ENCODE assay signal across 16 mouse cellular contexts in genomic region chr19:32577749-32578148, GRCm38 (mm10). TPM values are rescaled to one million over a fixed set of nuclear protein-coding genes. Genes with fewer than 3 reads are reported as not detected.
DNase-seq lines count a peak whose midpoint lies in the region; ATAC-seq and TF ChIP-seq lines count a peak whose summit lies in the region.
"Had no signal": no experiment of that assay in that cellular context is flagged by ENCODE, and none has a peak within 500 bp of the region (broad histone marks: within the 10 kb centered on the region; RNA-seq: fewer than 3 reads in every experiment).

No protein-coding gene starts in this region.

- 24% methylated on average over 1 of the region's 1 CpGs for WGBS in heart, embryonic 13.5 days
- 39% methylated on average over 1 of the region's 1 CpGs for WGBS in lung, embryonic 14.5 days
- 18% methylated on average over 1 of the region's 1 CpGs for WGBS in embryonic facial prominence, embryonic 10.5 days
- 19% methylated on average over 1 of the region's 1 CpGs for WGBS in limb, embryonic 10.5 days
- WGBS in intestine, embryonic 16.5 days, result 35% methylated on average over 1 of the region's 1 CpGs

- H3K27me3 ChIP-seq in heart, embryonic 13.5 days (replicated peaks), result no peaks in the 10 kb centered on the region
- H3K27me3 ChIP-seq in lung, embryonic 14.5 days (ENCODE audit: insufficient read depth, low read length), result no peaks in the 10 kb centered on the region
- no peaks in the 10 kb centered on the region for H3K27me3 ChIP-seq in embryonic facial prominence, embryonic 10.5 days (replicated peaks; ENCODE audit: low read depth, poor library complexity, severe bottlenecking)
- no peaks in the 10 kb centered on the region for H3K27me3 ChIP-seq in limb, embryonic 10.5 days (ENCODE audit: low read depth, poor library complexity, severe bottlenecking)
- H3K27me3 ChIP-seq in intestine, embryonic 16.5 days (replicated peaks; ENCODE audit: control insufficient read depth, insufficient read depth, low read length), result no peaks in the 10 kb centered on the region
- H3K27me3 ChIP-seq: intestine, embryonic 15.5 days had no signal

- H3K27ac ChIP-seq in heart, embryonic 13.5 days (replicated peaks), result peak overlapping the region; percentile 29; the same call in 1 of the 2 replicates
- no peak overlapping the region for H3K27ac ChIP-seq in lung, embryonic 14.5 days (ENCODE audit: low read depth)
- H3K27ac ChIP-seq in embryonic facial prominence, embryonic 10.5 days (replicated peaks), result no peak overlapping the region
- H3K27ac ChIP-seq in limb, embryonic 10.5 days, result no peak overlapping the region
- no peak overlapping the region for H3K27ac ChIP-seq in intestine, embryonic 16.5 days (ENCODE audit: low read length)
- H3K27ac ChIP-seq: intestine, embryonic 15.5 days; kidney, postnatal 0 days; liver, embryonic 14.5 days had no signal

- no peak overlapping the region for H3K4me2 ChIP-seq in heart, embryonic 13.5 days
- H3K4me2 ChIP-seq in lung, embryonic 14.5 days, result no peak overlapping the region
- no peak overlapping the region for H3K4me2 ChIP-seq in intestine, embryonic 16.5 days (ENCODE audit: low read depth, low read length)
- H3K4me2 ChIP-seq: intestine, embryonic 15.5 days; midbrain, embryonic 11.5 days had no signal

- H3K36me3 ChIP-seq in heart, embryonic 13.5 days, result no peaks in the 10 kb centered on the region
- no peaks in the 10 kb centered on the region for H3K36me3 ChIP-seq in lung, embryonic 14.5 days (ENCODE audit: insufficient read depth)
- H3K36me3 ChIP-seq in embryonic facial prominence, embryonic 10.5 days (replicated peaks), result no peaks in the 10 kb centered on the region
- no peaks in the 10 kb centered on the region for H3K36me3 ChIP-seq in limb, embryonic 10.5 days
- no peaks in the 10 kb centered on the region for H3K36me3 ChIP-seq in intestine, embryonic 16.5 days (ENCODE audit: control insufficient read depth, insufficient read depth, low read length)
- H3K36me3 ChIP-seq: intestine, embryonic 15.5 days had no signal

- H3K4me3 ChIP-seq in heart, embryonic 13.5 days, result no peak overlapping the region
- H3K4me3 ChIP-seq in lung, embryonic 14.5 days (ENCODE audit: low read depth, low read length), result no peak overlapping the region
- no peak overlapping the region for H3K4me3 ChIP-seq in embryonic facial prominence, embryonic 10.5 days
- no peak overlapping the region for H3K4me3 ChIP-seq in limb, embryonic 10.5 days
- H3K4me3 ChIP-seq in intestine, embryonic 16.5 days (ENCODE audit: low read length), result no peak overlapping the region
- H3K4me3 ChIP-seq: intestine, embryonic 15.5 days had no signal

- TF ChIP-seq CTCF in lung, embryonic 14.5 days (IDR thresholded peaks at IDR 0.05; ENCODE audit: low read depth), result no peak

- DNase-seq in heart, adult 9 months (ENCODE audit: low spot score in 2 of 2), result no peak
- DNase-seq in lung, embryonic 14.5 days, result peak; percentile 52
- DNase-seq in lung, postnatal 36 days, result no peak
- peak; percentile 15 for DNase-seq in embryonic facial prominence, embryonic 10.5 days (ENCODE audit: low spot score)
- DNase-seq in limb, embryonic 10.5 days (ENCODE audit: low spot score), result peak; percentile 30
- DNase-seq in layer of hippocampus, adult 9-10 months (ENCODE audit: low spot score), result no peak
- DNase-seq: adrenal gland, adult 2 months; cerebellum, adult 18-20 months; gastrocnemius, postnatal 14 days; thymus, postnatal 14 days had no signal

- no peak for ATAC-seq in heart, embryonic 13.5 days (ENCODE audit: extremely low read depth, insufficient number of reproducible peaks, low FRiP score, low TSS enrichment)
- no peak for ATAC-seq in lung, embryonic 14.5 days (ENCODE audit: insufficient read depth)
- no peak for ATAC-seq in intestine, embryonic 16.5 days
- ATAC-seq: intestine, embryonic 15.5 days had no signal

- H3K9ac ChIP-seq in heart, embryonic 13.5 days, result no peak overlapping the region
- no peak overlapping the region for H3K9ac ChIP-seq in lung, embryonic 14.5 days
- no peak overlapping the region for H3K9ac ChIP-seq in intestine, embryonic 16.5 days (ENCODE audit: low read depth, low read length)
- H3K9ac ChIP-seq: intestine, embryonic 15.5 days; liver, embryonic 14.5 days had no signal

- peaks cover 12% of the 10 kb centered on the region for H3K4me1 ChIP-seq in heart, embryonic 13.5 days
- H3K4me1 ChIP-seq in lung, embryonic 14.5 days (ENCODE audit: insufficient read depth), result no peaks in the 10 kb centered on the region
- 0 out of 2 replicates have a peak, but pooled peaks cover 10% of the 10 kb centered on the region for H3K4me1 ChIP-seq in embryonic facial prominence, embryonic 10.5 days
- H3K4me1 ChIP-seq in limb, embryonic 10.5 days, result peaks cover 6% of the 10 kb centered on the region
- H3K4me1 ChIP-seq in intestine, embryonic 16.5 days (ENCODE audit: control insufficient read depth, insufficient read depth, low read length), result no peaks in the 10 kb centered on the region
- H3K4me1 ChIP-seq: intestine, embryonic 15.5 days had no signal

- no peaks in the 10 kb centered on the region for H3K9me3 ChIP-seq in heart, embryonic 13.5 days
- H3K9me3 ChIP-seq in lung, embryonic 14.5 days (ENCODE audit: low read depth, low read length), result no peaks in the 10 kb centered on the region
- H3K9me3 ChIP-seq in embryonic facial prominence, embryonic 10.5 days, result no peaks in the 10 kb centered on the region
- no peaks in the 10 kb centered on the region for H3K9me3 ChIP-seq in limb, embryonic 10.5 days (replicated peaks)
- H3K9me3 ChIP-seq in intestine, embryonic 16.5 days (ENCODE audit: control insufficient read depth, low read length), result no peaks in the 10 kb centered on the region
- H3K9me3 ChIP-seq: intestine, embryonic 15.5 days had no signal

RNA-seq across cellular contexts. Expression of gene Papss2, which starts 17.8 kb away (rescaled TPM):
- 8.9 and 12.1 TPM in 2 replicates for polyA plus RNA-seq in heart, embryonic 13.5 days (2015; fragmentation: Nextera tagmentation; extraction: Ambion mirVana)
- 3.4 and 3.7 TPM in 2 replicates for polyA plus RNA-seq in lung, embryonic 14.5 days (2014; fragmentation: Nextera tagmentation; extraction: Ambion mirVana)
- 1.6 and 3.1 TPM in 2 replicates for polyA plus RNA-seq in embryonic facial prominence, embryonic 10.5 days (2016; fragmentation: Nextera tagmentation; extraction: Ambion mirVana)
- polyA plus RNA-seq in limb, embryonic 10.5 days (2016; fragmentation: Nextera tagmentation; extraction: Ambion mirVana), result 0.56 and 2.3 TPM in 2 replicates
- 11.0 and 13.5 TPM in 2 replicates for polyA plus RNA-seq in intestine, embryonic 16.5 days (2015; fragmentation: Nextera tagmentation; extraction: Ambion mirVana)

Comparison
In these comparisons a context has a peak if more than half of its experiments do, and no peak if none do; other contexts are left out.
1. DNase-seq: peak in lung, embryonic 14.5 days (single experiment), embryonic facial prominence, embryonic 10.5 days (single experiment) and limb, embryonic 10.5 days (single experiment); none in heart, adult 9 months (0 of 2), lung, postnatal 36 days (single experiment) and layer of hippocampus, adult 9-10 months (single experiment).